Mouse (Mus musculus): ENCODE measurements around the gene Macrod1.

- no peak for TF ChIP-seq POLR2A (IDR thresholded peaks at IDR 0.05; ENCODE audit: low read depth, low read length)
- no peak for TF ChIP-seq CTCF (conservative IDR thresholded peaks at IDR 0.05; ENCODE audit: insufficient read depth, insufficient read length, low read depth, low read length)
These were observed 10.9 kb downstream of the Macrod1 start for GRCm38 (mm10) chr19:7067344-7068050.
